Mouse (Mus musculus) small intestine, adult 2 months (tissue): Measurements from ENCODE around the gene Samd4b.

Experiments
- CTCF ChIP-seq: fragments of 200-500 bp; IDR thresholded peaks from 2 replicates; pipeline ENCODE4 v1.5.1; 2012; ENCODE audit warnings: low read depth, mild to moderate bottlenecking, control low read depth, inconsistent platforms, low read length, moderate library complexity, mixed read lengths; ENCODE audit not compliant: insufficient replicate concordance, insufficient read length; ENCODE audit errors: extremely low read depth
- POLR2A ChIP-seq: fragments of 200-500 bp; IDR thresholded peaks from 2 replicates; pipeline ENCODE4 v1.6.1; 2012; ENCODE audit warnings: low read depth, mild to moderate bottlenecking, control low read depth, inconsistent platforms, low read length, moderate library complexity

DNA sequence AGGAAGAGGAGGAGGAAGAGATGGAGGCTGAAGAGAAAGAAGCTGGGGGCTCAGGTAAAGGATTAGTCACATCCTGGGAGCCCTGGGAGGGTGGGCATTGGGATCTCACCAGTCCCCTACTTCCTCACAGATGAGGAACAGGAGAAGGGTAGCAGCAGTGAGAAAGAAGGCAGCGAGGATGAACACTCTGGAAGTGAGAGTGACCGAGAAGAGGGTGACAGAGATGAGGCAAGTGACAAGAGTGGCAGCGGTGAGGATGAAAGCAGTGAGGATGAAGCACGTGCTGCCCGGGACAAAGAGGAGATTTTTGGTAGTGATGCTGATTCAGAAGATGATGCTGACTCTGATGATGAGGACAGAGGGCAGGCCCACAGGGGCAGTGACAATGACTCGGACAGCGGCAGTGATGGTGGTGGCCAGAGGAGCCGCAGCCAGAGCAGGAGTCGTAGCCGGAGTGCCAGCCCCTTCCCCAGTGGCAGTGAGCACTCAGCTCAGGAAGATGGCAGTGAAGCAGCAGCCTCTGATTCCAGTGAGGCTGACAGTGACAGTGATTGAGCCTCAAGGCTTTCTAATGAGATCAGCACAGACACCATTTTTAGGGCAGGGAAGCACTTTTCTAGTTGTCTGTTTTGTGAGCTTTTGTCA lies 199.1 kb downstream of the Samd4b start:
- no peak for TF ChIP-seq POLR2A
- TF ChIP-seq CTCF: no peak
